Mouse (Mus musculus) ES-Bruce4 (cell line): ENCODE measurements at regions not wholly inside any gene's neighbourhood (a gene's known extent, or its start where the extent isn't known, plus 50 kb on each side); places are given as distances from the start of the nearest gene placed in this dataset.

Experiments used
- CTCF ChIP-seq: IDR thresholded peaks from one replicate; pipeline ENCODE4 v1.8.1; 2011; ENCODE audit warnings: low read depth, low read length
- EP300 ChIP-seq: IDR thresholded peaks from 2 replicates; pipeline ENCODE4 v1.6.1; 2011; ENCODE audit warnings: low read depth, low read length; ENCODE audit not compliant: insufficient read depth
- POLR2A ChIP-seq: IDR thresholded peaks from one replicate; pipeline ENCODE4 v1.8.1; 2011; ENCODE audit warnings: low read length; ENCODE audit not compliant: insufficient read depth

DNA sequence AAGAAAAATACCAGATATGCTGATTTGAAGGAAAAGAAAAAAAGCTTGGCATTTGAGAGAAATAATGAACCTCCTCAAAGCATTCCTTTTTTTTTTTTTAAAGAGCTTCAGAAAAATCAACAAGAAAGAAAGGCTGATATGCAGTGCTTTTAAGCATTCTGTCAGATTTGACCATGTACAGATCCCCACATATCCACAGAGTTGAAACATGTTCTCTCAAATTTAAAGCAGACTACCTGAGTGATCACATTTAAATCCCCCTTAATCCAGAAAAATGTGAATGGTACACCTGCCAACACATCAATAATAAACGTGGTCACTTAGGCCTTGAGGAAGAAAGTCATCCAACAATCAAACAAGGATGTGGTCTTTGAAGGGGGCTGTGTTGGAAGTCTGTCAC is 107.1 kb upstream of the Igf1 start:
- no peak for TF ChIP-seq POLR2A
- no peak for TF ChIP-seq CTCF
- no peak for TF ChIP-seq EP300
